Mouse (Mus musculus): ENCODE results near the gene Cbx7.

Gene Cbx7

DNA sequence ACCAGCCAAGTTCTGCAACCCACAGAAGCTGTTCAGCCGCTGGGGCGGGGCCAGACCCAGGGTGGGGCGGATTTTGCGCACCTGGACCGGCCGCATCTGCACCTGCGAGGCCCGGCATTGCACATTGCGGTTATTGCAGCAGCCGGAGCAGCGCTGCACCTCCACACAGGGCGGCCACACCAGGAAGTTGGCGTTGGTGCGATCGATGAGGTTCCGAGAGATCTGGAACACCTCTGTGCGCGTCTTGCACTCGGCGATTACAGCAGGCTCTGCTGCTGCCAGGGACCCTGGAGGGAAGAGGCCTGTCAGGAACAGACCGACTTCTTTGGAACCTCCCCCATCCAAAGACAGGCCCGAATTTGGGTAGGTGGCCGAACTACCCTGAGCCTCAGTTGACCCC lies 30.7 kb upstream of the Cbx7 start:
- peak; percentile 74 for DNase-seq (ENCODE audit: low read depth, low spot score)

DNA sequence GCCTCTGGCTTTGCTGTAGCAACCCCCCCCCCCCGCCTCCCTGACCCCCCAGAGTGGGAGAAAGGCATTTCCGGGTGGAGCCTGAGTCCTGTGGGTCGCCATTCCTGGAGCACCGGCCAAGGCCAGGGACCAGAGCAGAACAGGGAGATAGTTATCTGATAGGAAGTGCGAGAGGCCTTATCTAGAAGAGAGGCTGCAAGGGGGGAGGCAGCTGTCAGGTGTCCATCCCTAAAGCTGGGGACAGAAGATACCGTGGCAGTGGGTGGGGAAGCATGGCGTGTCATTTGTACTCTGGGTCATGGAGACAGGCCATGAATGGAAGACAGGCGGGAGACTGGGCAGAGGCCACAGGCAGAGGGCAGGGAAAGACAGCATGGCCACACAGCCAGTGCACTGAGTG lies 29.8 kb upstream of the Cbx7 start:
- no peak for DNase-seq (ENCODE audit: low read depth, low spot score)

GRCm38 (mm10) chr15:79997988-79998387 lies 27.1 kb upstream of the Cbx7 start:
- no peak for DNase-seq (ENCODE audit: low read depth, low spot score)

- no peak for DNase-seq (ENCODE audit: low read depth, low spot score)
These were observed 25.9 kb upstream of the Cbx7 start for GRCm38 (mm10) chr15:79996781-79997180.

DNA sequence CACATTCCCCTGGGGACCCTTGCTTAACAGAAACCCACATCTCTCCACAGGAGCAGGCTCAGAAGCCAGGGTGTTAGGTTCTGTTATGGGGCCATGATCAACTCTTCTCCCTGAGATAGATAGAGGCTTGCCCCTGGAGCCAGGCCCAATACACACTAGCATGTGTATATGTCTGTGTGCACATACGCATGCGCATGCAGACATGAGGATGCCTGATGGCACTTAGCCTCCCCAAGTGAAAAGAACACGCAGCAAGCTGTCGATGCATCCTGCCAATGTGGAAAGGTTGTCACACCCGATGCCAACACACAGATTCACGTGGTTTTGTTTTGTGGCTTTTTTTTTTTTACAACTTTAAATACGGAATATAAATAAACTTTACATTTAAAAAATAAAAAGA lies 24.6 kb upstream of the Cbx7 start:
- no peak for DNase-seq (ENCODE audit: low read depth, low spot score)

- DNase-seq (ENCODE audit: low read depth, low spot score), result no peak
These were observed 23.6 kb upstream of the Cbx7 start for GRCm38 (mm10) chr15:79994566-79994965.

GRCm38 (mm10) chr15:79986182-79986581 lies 15.3 kb upstream of the Cbx7 start:
- DNase-seq (ENCODE audit: low read depth, low spot score), result no peak

DNA sequence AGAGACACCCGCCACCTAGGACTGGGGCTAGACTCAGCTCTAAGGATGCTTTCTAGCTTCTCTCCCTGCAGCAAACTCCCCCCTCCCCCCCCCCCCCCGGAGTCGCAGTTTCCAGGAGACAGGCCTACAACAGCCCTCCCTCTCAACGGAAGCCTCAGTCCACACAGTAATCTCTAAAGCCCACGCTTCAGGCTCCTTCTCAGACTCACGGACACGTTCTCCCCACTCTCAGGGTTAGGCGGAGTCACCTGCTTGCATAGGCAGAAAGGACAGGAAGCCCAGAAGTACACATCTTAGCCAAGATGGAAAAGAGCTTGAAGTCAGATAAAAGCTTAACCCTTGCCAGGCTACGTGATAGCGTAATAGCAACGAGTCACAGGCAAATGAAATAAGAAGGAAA lies 14.6 kb upstream of the Cbx7 start:
- no peak for DNase-seq (ENCODE audit: low read depth, low spot score)

- no peak for DNase-seq (ENCODE audit: low read depth, low spot score)
These were observed 13.2 kb upstream of the Cbx7 start for GRCm38 (mm10) chr15:79984152-79984551.

DNA sequence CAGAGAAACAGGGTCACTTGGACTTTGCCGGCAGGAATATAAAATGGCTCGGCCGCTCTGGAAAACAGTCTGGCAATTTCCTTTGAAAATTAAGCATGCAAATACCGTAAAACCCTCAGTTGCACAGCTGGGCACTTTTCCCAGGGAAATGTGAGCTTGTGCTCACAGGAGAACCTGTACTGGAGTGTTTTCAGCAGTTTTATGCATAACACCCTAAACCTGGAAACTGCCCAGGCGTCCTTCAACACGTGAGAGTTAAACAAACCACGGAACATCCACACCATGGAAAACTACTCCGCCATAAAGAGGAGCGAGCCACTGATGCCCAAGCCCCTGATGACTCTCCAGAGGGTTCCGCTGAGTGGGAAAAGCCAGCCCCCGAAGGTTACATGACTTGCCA lies 9.8 kb upstream of the Cbx7 start:
- DNase-seq (ENCODE audit: low read depth, low spot score), result no peak

DNA sequence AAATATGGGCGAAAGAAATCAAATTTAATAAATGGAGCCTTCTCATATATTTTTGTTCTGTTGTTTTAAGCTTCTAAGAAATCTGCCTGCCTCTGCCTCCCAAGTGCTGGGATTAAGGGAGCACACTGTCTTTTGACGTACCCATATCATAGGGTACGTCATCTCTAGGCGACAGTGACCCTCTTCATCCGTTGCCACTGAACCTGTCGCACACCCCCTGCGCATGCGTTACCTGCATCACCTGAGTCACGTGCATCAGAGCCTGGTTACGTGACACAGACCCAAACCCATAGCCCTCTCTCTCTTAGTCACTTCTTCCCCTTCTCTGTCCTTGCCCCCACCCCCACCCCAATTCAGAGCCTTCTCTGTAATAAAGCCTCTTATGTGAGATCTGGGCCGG lies 1.3 kb upstream of the Cbx7 start:
- DNase-seq (ENCODE audit: low read depth, low spot score), result no peak

GRCm38 (mm10) chr15:79970491-79970890 lies 428 bp downstream of the Cbx7 start:
- DNase-seq (ENCODE audit: low read depth, low spot score), result no peak

- DNase-seq (ENCODE audit: low read depth, low spot score), result no peak
These were observed 3.6 kb downstream of the Cbx7 start for GRCm38 (mm10) chr15:79967346-79967745.

- no peak for DNase-seq (ENCODE audit: low read depth, low spot score)
These were observed 6.5 kb downstream of the Cbx7 start for GRCm38 (mm10) chr15:79964376-79964775.

DNA sequence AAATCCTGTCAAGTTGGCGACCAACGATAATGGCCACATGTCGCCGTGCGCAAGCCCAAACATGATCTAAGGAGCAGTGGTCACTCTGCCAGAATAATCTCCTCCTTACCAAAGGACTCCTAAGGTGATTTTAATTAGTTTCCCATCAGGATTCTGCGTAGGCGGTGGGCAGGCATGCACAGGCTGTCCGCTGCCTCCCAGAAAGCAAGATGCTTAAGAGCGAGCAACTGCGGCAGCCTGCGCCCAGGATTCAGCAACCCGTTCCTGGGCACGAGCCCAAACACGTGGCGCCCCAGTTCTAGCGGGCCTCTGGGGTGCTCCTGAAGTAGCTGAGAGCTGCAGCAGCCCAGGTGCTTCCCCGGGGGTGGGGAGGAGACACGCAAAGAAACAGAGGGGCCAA lies 8.3 kb downstream of the Cbx7 start:
- DNase-seq (ENCODE audit: low read depth, low spot score), result no peak

DNA sequence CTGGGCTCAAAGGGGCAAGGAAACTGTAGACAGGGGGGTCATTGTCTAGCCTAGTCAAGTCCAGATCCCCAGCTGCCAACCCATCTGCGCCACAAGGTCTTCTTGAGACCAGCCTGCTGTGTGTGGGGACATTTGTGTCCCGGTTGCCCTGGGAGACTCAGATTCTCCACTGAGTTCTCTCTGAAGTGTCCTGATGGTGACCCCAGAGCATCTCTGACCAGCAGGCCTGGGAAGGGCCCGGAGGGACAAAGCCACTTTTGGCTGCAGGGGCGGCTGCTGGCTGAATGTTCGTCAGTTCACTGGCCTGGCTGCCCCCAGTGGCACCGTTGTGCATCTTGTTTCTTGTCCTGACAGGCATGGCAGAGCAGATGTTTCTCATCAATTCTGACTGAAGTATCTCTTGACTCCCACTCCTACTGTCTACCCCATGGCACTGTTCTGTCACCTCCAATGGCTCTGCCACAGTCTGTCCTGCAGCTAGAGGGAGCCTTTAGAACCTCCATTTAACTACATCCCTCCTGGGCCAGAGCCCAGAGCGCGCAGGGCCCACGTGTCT lies 9.5 kb downstream of the Cbx7 start:
- DNase-seq (ENCODE audit: low read depth, low spot score), result no peak

DNA sequence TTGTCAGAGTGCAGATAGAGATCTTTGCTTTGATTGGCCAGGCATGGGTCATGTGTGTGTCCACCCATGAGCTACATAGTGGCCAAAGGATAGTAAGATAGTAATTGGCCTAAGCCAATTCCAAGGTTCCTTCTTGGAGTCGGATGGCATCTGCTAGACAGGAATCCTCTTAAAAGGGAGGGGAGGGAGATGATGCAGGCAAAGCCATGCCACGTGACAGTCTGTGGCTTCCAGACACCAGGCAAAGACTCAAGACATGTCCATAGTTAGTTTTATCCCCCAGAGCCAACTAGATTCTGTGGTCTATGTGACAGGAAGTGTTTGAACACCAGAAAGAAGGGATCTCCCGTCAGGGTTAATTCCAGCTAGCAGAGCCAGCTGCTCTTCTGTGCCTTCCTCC lies 12.5 kb downstream of the Cbx7 start:
- no peak for DNase-seq (ENCODE audit: low read depth, low spot score)

DNA sequence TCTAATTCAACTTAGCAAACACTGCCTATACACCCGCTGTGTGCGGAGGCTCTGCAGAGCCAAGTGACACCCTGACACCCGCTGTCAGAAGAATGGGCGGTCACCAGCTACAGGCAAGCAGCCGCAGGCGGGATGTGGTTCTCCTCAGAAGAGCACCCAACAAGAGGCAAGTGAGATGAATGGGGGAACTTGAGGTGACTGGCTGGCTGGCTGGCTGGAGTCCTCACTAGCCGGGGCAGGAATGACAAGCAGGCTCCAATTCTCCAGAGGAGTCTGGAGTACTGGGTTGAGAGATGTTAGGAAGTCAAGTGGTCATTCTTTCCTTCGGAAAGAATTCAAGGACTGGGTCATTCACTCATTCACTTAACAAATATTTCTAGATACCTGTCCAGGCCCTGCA lies 14.4 kb downstream of the Cbx7 start:
- no peak for DNase-seq (ENCODE audit: low read depth, low spot score)

GRCm38 (mm10) chr15:79953470-79953869 lies 17.4 kb downstream of the Cbx7 start:
- no peak for DNase-seq (ENCODE audit: low read depth, low spot score)

DNA sequence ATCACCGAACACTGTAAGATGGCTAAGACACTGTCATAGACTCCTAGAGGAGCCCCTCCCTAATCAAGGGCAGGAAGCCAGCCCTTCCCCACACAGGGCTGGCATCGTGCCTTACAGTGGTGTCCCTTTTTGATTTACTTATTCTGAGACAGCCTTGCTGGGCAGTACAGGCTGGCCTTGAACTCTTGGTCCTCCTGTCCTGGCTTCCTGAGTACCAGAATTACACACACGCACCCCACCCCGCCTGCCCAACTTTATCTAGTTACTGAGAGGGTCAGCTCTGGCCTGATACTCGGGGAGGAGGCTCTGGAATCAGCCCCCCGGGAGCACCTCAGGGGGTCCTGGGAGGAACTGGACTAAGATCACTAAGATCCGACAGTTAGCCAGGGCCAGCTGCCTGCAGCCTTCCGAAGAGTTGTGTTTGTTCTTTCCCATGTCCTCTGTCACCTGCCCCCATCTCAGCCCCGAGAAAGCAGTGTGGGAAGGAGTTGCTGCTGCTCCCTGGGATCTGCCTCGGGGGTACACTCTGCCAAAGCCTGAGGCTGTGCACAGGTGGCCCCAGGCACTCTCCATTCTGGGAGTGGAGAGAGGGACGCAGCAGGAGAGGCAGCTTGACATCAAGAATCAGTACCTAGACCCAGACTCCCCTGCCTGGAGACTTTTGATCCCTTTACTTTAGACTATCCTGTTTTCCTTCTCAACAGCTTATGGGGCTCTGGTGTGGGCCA lies 18.3 kb downstream of the Cbx7 start:
- DNase-seq (ENCODE audit: low read depth, low spot score), result no peak

DNA sequence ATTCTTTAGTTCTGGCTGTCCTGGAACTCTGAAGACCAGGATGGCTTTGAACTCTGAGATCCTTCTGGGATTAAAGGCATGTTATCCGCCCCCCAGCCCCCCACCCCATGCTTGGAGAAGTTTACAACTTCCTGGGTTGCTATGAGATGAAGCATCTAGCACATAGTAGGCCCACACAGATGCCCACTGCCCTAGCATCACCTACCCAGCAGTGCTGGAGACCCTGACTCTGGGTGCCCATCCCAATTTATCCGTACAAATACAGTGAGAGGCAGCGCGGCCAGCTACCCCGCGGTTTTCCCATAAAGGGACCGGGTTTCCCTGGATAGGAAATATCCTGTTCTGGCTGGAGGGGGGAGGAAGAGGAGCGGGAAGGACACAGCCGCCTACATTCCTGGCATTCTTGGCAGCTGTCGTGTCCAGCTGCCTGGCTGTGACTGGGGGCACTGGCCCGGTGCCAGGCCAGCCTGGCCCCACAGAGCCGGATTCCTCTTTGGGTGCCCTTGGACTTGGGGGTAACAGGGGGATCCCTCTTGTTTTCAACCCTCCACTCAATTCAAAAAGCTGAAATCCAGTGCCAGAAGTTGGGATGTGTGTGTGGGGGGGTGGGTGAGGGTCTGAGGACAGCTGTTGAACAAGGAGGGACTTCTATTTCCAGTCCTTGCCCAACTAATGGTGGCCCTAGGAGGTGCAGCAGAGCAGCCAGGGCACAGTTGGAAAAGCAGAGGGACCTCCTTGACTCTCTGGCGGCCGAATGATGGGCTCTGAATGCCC lies 19.0 kb downstream of the Cbx7 start:
- DNase-seq (ENCODE audit: low read depth, low spot score), result no peak

- DNase-seq (ENCODE audit: low read depth, low spot score), result no peak
These were observed 19.7 kb downstream of the Cbx7 start for GRCm38 (mm10) chr15:79951226-79951625.
